Mouse (Mus musculus): ENCODE data around the gene Mtif2. TPM values are rescaled to one million over a fixed set of nuclear protein-coding genes. Genes with fewer than 3 reads are reported as not detected.

Gene Mtif2
- total RNA-seq, 1 experiment from 2014 or later, result 49.6 TPM

GRCm38 (mm10) chr11:29549425-29549778 lies 23.2 kb downstream of the Mtif2 start:
- no peak for DNase-seq

GRCm38 (mm10) chr11:29560452-29560851 lies 34.2 kb downstream of the Mtif2 start:
- no peak for DNase-seq

GRCm38 (mm10) chr11:29560990-29561389 lies 34.8 kb downstream of the Mtif2 start:
- no peak for DNase-seq

GRCm38 (mm10) chr11:29563406-29563805 lies 37.2 kb downstream of the Mtif2 start:
- DNase-seq, result no peak

GRCm38 (mm10) chr11:29571536-29571935 lies 45.3 kb downstream of the Mtif2 start:
- DNase-seq, result no peak

- no peak for DNase-seq
Observed at GRCm38 (mm10) chr11:29572656-29573055, 46.4 kb downstream of the Mtif2 start.

GRCm38 (mm10) chr11:29579610-29580009 lies 53.4 kb downstream of the Mtif2 start:
- no peak for DNase-seq

Other genes with a start within 250 kb of the Mtif2 start
- 20.1 and 23.1 TPM in 2 replicates for gene Ccdc88a, start 152.8 kb upstream of the Mtif2 start, total RNA-seq (2021)
- gene Prorsd1, start 11.4 kb upstream of the Mtif2 start, total RNA-seq (2021), result 22.4 and 24.4 TPM in 2 replicates
- gene Clhc1, start 21.5 kb downstream of the Mtif2 start, total RNA-seq (2021), result 0.58 and 0.95 TPM in 2 replicates
- 668 and 821 TPM in 2 replicates for gene Rps27a, start 21.7 kb downstream of the Mtif2 start, total RNA-seq (2021)
- 474 and 481 TPM in 2 replicates for gene Rtn4, start 166.5 kb downstream of the Mtif2 start, total RNA-seq (2021)